Mouse (Mus musculus) erythroblast, embryonic 14.5 days (primary cell): ENCODE measurements around the gene Tnfrsf8.

Experiments
- GATA1 ChIP-seq: IDR thresholded peaks from 2 replicates; pipeline ENCODE4 v1.6.1; 2012; ENCODE audit warnings: low read length, inconsistent platforms, mixed read lengths
- TAL1 ChIP-seq: IDR thresholded peaks from 3 replicates; pipeline ENCODE4 v1.6.1; 2012; ENCODE audit warnings: low read length, inconsistent platforms, mixed read lengths

DNA sequence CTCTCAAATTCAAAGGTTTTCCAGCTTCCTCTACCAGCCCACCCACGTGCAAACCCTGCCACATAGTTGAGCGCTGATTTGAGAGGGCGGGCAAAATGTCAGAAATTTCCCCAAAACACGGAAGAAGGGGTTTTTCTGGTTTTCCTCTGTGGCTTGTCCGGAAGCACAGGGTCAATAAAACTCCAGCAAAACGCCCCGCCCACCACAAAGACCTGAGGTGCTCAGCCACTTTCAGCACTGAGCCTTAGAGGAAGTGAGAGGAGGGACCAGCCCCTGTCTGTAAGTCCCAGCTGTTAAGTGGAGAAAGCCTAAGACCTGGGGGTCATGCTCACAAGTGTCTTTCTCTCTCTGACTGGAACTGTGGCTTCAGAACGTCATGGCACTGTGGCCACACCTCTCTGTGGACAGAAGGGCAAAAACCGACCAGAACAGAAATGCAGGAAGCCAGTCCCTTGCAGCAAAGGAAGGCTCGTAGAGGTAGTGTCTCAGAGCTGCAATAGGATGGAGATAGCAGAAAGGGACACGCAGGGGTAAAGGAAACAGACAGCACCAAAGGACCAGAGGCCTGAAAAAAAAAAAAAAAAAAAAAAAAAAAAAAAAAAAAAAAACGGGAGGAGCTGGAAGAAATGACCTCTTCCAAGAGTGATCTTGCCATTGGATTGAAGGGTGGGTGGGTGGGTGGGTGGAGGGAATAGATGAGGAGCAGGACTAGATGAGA lies 14.6 kb downstream of the Tnfrsf8 start:
- TF ChIP-seq GATA1 = no peak
- no peak for TF ChIP-seq TAL1
